Mouse (Mus musculus) B cell, adult 2 months (primary cell): ENCODE results near the gene Sipa1l1.

Experiments
- DNase-seq, 2 experiments: peaks; one replicate each; pipeline ENCODE4 v3.0.0; 2022

Sipa1l1 gene

GRCm38 (mm10) chr12:82394118-82394861 is 225.2 kb downstream of the Sipa1l1 start:
- no peak for DNase-seq

- no peak for DNase-seq
Observed at GRCm38 (mm10) chr12:82395194-82395593, 226.1 kb downstream of the Sipa1l1 start.

DNA sequence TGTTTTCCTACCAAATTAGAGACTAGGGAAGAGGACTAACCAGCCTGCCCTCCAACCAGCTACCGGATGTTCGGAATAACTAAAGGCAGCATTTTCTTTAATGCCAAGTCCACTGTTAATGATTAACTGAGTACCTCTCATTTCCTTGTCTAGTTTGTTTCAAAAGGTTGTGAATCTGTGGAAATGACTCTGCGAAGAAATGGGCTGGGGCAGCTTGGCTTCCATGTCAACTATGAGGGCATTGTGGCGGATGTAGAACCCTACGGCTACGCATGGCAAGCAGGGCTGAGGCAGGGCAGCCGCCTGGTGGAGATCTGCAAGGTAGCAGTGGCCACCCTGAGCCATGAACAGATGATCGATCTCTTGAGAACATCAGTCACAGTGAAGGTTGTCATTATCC is 228.1 kb downstream of the Sipa1l1 start:
- no peak for DNase-seq

DNA sequence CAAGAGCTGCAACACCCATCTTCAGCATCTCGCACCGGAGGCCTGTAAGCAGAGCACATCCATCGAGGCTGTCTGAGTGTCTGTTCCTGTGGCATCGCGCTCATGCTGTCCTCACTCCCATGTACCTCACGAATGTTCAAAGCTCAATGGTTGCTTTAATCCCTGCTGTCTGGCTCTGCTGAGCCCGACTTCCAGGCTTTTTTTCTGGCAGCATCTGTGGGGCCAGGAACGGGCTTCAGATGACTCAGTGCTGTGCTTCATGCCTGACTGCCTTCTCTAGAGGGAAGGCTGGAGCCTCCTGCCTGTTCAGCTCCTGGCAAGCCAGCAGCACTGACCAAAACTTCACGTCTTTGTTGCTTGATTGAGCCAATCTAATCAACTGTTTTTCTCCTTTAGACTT is 228.6 kb downstream of the Sipa1l1 start:
- no peak for DNase-seq

DNA sequence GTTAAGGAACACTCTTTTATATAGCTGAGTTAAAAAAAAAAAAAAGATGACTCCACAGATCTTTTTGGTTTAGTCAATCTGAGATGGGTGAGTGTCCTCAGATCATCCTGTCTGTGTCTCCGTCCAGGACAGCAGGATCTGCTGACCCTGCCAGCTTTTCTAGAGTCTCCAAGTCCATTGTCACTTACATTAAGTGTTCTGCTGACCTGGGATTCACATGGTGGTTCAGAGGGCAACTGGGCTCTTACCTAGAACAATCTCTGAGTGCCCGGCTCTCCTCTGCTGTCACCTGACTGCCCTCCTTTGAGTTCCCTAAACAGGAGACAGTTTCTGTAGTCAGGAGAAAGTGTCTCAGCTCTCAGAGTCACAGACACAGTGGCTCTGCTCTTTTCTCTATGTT is 229.8 kb downstream of the Sipa1l1 start:
- DNase-seq, result no peak

DNA sequence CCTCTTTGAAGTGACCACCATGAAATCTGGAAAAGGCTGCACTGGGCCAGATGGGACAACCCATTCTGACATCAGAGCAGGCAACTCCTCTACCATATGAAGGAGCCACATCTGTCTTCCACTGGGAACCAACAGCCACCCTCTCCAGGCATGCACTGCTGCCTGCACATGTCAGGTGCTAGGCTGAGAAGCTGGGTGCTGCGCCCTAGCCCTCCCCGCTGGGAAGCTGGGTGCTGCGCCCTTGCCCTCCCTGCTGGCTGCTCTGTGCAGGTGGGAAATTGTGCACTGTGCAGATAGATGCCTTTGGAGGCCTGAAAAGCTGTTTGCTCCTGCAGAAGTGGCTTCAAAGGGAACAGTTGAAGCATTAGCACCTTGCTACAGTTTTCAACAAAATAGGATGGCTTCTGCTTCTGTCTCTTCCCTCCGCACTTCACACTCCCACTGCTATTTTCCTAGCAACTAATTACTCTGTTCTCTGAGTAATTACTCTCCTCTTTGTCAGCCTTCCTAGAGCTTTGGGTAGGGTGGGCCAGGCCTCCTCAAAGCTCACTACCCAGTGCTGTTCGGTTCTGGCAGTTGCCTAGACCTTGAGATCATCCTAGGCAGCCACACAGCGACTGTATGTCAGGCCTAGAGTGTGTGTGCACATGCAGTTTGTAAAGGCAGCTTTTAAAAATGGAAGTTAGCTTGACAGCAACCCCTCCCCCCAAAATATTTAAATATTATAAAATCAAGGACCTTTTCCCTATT is 231.0 kb downstream of the Sipa1l1 start:
- DNase-seq, result no peak

- DNase-seq, result no peak
Observed at GRCm38 (mm10) chr12:82400783-82401182, 231.7 kb downstream of the Sipa1l1 start.

DNA sequence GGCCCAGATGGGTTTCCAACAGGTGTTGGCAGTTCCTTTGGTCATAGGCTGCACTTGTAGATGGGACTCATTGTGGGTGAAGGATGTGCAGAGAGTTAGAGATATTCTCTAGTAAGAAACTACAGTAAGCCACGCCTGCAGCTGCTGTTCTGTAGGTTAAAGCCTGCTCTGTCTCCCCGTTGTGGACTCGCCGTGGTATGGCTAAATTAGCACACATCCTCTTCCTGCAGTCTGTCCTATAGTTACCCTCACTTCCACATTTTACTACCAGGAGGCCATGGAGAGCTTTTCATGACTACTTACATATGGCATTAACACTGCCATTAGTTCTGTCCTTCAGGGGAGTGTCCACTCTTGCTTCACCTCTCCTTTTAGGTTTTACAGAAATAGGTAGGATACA is 232.3 kb downstream of the Sipa1l1 start:
- DNase-seq, result no peak

DNA sequence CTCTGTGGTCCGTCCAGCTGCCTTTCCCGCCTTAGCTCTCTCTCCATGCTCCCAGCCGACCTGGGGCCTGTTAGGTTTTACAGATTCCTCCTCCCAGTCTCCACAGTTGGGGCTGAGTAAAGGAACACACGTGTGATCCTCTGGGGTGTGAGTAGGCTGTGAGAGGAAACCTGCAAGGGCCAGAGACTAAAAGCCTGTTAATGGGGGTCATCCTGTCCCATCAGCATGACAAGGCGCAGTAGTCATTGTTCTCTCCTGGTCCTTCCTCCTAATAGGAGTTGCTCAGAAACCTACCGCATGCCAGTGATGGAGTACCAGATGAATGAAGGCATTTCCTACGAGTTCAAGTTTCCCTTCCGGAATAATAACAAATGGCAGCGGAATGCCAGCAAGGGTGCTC is 233.5 kb downstream of the Sipa1l1 start:
- DNase-seq, result no peak

GRCm38 (mm10) chr12:82407531-82408255 is 238.6 kb downstream of the Sipa1l1 start:
- DNase-seq, result no peak

DNA sequence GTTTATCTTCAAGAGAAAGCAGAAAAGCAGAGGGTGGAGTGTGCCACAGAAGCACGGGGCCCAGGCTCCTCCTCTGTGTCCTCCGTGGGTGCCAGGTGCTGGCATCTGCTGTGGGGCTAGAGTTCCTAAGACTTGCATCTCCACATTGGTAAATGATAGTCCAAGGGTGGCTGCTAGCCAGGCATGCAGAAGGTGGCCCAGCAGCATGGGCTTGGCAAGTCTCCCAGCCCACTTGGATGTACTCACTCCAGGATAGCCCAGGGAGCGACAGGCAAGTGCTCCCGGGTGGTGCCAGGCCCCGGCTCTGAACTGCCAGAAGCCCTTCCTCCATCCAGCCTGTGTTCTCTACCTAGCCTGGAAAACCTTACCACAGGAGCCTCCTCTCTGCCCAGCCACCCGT is 239.4 kb downstream of the Sipa1l1 start:
- no peak for DNase-seq

DNA sequence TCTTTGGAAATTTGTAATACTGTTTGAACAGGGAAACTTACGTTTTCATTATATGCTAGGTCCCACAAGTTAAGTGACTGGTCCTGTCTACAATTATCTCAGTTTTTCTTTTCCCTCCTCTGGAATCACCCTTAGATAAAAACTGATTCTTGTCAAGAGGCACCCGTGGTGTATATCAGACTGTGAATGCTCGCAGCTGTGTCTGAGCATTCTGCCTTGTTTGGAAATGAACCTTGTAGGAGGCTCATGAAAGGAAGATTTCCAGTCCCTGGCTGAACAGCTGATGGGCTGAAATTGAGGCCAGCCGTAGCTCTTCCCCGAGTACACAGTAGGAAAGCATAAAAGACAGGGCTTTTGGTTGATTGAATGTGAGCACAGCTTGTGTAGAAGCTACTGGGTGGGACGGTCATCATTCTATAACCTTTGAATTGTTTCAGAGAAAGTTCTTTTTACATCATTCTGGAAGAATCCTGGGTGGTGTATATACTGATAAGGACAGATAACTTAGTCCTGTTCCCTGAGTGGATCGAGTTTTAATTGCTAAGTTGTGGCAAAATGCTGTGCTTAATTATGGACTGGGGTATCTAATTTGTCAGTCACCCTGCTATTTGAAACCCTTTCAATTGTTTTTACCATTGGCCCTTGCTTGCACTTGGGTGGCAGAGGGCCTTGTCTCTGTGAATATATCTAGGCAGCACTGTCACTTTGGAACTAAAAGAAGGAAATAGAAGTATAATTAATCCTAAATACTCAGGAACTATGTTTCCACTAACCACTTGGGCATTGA is 240.8 kb downstream of the Sipa1l1 start:
- DNase-seq, result no peak

- no peak for DNase-seq
Observed at GRCm38 (mm10) chr12:82412291-82413032, 243.3 kb downstream of the Sipa1l1 start.

- DNase-seq, result no peak
Observed at GRCm38 (mm10) chr12:82415690-82416364, 246.7 kb downstream of the Sipa1l1 start.

DNA sequence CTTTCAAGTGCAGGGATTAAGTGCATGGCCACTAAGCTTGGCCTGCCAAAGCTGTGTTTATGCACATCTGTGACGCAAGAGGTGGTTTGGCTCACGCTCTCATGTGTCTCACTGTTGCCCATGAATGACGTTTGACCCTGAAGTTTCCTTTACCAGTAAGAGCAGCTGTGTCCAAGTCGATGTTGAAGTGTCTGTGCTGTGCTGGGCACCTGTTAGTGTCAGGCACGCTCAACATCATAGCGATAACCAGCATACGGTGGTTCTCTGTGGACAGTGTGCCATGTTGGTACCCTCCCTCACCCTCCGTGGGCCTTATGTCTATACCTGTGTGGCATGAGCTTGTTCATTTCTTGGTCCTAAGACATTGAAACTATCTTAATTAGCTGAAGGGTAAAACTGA is 249.9 kb downstream of the Sipa1l1 start:
- no peak for DNase-seq

DNA sequence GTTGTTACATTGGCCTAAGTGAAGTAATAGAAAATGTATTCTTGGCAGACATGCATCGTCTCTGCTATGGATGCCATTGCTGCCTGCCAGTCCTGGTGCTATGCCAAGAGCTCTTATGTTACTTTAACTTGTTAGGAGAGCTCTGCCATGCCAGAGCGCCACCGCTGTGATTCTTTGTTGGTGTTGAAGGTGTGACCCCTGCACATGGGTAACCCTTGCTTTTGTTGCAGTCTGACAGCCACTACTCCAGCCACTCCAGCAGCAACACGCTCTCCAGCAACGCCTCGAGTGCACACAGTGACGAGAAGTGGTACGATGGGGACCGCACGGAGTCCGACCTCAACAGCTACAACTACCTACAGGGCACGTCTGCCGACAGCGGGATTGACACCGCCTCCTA is 255.7 kb downstream of the Sipa1l1 start:
- DNase-seq, result no peak

DNA sequence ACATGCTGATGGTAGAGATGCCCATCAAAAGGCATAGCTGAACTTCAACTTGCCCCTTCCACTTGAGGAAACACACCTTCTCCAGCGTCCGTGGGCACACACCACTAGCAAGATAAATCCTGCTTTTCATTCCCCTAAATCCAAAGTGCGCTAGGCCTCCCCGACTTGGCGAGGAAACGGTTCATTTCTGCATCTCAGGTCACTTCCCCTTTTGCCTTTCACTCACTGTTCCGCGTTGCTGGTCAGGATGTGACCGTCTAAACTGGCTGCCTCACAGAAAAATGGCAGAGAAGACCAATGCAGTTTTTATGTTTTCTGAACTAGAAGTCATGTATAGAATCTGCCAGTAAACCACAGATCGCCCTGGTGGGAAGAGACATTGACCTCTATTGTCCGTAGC is 256.7 kb downstream of the Sipa1l1 start:
- peak; percentile 18 to 36 for DNase-seq

DNA sequence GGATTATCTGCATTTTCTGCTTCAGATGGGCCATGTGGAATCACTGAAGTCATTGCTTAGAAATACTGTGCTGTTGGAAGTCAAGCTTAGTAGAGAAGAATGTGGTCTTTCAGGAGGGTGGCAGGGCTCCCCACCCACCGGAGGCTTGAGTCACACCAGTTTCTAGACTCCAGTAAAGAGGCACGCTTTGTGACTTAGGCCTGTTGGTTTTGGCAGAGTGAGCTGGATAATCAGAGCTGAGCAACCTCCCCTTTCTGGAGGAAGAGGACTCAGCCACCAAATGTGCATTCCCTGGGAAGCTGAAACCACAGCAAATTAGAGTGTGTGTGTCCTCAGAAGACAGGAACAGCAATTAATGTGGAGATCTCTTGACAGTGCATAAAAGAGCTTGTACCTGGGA is 258.3 kb downstream of the Sipa1l1 start:
- DNase-seq, result no peak

- DNase-seq, result no peak
Observed at GRCm38 (mm10) chr12:82428466-82428865, 259.3 kb downstream of the Sipa1l1 start.

GRCm38 (mm10) chr12:82433311-82433710 is 264.2 kb downstream of the Sipa1l1 start:
- DNase-seq, result no peak

DNA sequence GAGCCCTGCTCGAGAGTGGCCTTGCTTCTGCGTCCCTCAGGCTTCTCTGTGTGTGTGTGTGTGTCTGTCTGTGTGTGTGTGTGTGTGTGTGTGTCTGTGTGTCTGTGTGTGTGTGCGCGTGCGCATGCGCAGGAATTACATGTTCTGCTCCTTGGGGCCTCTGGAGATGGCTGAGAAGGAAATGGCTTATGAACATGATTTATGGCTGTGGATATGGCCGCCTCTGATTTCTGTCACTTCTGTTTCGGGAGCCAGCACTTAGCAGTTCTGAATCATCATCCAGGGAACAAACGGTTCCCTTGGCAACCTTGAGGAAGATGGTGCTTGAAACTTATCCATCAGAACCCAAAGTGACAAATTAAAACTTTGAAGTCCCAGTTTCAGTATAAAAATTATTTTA is 265.5 kb downstream of the Sipa1l1 start:
- DNase-seq, result no peak

- no peak for DNase-seq
Observed at GRCm38 (mm10) chr12:82441479-82441878, 272.4 kb downstream of the Sipa1l1 start.
